Mouse (Mus musculus): ENCODE data around the gene Gbx1. TPM values are rescaled to one million over a fixed set of nuclear protein-coding genes. Genes with fewer than 3 reads are reported as not detected.
A peak's percentile ranks its signal among the peaks of the same experiment; 100 is the strongest.
"Not testable (repeated sequence)": the region's sequence is repeated elsewhere in the genome, so short reads cannot be mapped to it uniquely, and the experiment has no call there.

Gbx1 gene
- 0.42 TPM for polyA plus RNA-seq (2012; fragmentation: generic; extraction: Trizol)
- long read RNA-seq, experiment 1: 0 reads
- long read RNA-seq, experiment 2: 0 reads

DNA sequence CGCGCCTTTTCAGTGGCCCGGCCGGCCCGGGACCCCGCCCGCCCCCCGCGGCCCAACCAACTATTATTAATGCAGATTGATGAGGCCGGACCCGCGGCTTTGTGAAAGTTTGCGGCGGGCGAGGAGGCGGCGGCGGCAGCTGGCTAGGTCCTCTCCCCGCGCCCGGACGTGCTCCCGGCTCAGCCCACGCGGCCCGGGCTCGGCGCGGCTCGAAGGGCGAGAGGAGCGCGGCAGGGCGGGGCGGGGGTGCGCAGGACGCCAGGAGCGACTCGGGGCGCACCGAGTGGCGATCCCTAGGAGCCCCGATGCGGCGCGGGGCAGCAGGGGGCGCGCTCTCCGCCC lies at the start of gene Gbx1:
Gene Gbx1 (minus strand): TSS at position 314 of the 342 bp plus-strand sequence.
- no peak within 1 kb of the TSS for H3K4me3 ChIP-seq (ENCODE audit: insufficient read depth, poor library complexity, severe bottlenecking)
- H3K79me3 ChIP-seq (ENCODE audit: low read depth): no peaks in the 10 kb centered on the region
- no peaks in the 10 kb centered on the region for H3K79me2 ChIP-seq (ENCODE audit: control insufficient read depth, insufficient read depth)
- H3K27me3 ChIP-seq (ENCODE audit: control insufficient read depth, insufficient read depth, insufficient read length): peaks cover 74% of the 10 kb centered on the region
- H3ac ChIP-seq (ENCODE audit: control insufficient read depth, insufficient read length, low read depth): no peak within 1 kb of the TSS
- TF ChIP-seq FOSL1 (IDR thresholded peaks at IDR 0.05; ENCODE audit: insufficient read depth, low read length, poor library complexity, severe bottlenecking): no peak
- TF ChIP-seq CTCF (IDR thresholded peaks at IDR 0.05; ENCODE audit: control insufficient read depth, insufficient read depth, insufficient read length): peak; percentile 50
- no peak for TF ChIP-seq CEBPB (IDR thresholded peaks at IDR 0.05; ENCODE audit: low read depth)
- TF ChIP-seq MYOG (IDR thresholded peaks at IDR 0.05; ENCODE audit: control insufficient read depth, extremely low read depth, insufficient read length): no peak
- TF ChIP-seq USF1 (IDR thresholded peaks at IDR 0.05; ENCODE audit: low read depth): no peak
- TF ChIP-seq MAX (IDR thresholded peaks at IDR 0.05): no peak
- H3K36me3 ChIP-seq (ENCODE audit: control insufficient read depth, insufficient read depth): no peaks in the 10 kb centered on the region

DNA sequence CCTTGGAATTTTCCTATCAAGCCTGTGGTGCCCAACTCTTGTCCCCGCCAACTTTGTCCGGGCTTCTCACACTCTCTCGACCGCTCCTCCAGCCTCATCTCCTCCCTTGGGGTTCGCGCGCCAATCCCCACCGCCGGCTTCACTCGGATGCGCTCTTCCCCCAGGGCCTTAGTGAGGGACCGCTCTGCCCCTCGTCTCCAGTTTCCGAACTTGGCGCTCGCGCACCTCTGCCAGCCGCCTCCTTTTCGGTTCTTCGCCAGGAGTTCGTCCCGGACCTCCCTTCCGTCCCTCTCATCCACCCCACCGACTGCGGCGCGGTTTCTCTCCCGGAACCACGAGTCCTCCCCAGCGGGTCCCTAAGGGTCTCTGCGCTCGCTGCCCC lies 49.8 kb upstream of the Gbx1 start:
- Histone ChIP-seq H3K27me3 (ENCODE audit: control insufficient read depth, insufficient read depth, insufficient read length) (no peaks in the 10 kb centered on the region), H3K4me3 (ENCODE audit: insufficient read depth, poor library complexity, severe bottlenecking) (peak overlapping the region; percentile 97), H3K79me2 (ENCODE audit: control insufficient read depth, insufficient read depth) (peaks cover 46% of the 10 kb centered on the region), H3K79me3 (ENCODE audit: low read depth) (peaks cover 17% of the 10 kb centered on the region), H3K36me3 (ENCODE audit: control insufficient read depth, insufficient read depth) (peaks cover 43% of the 10 kb centered on the region), H3ac (ENCODE audit: control insufficient read depth, insufficient read length, low read depth) (peak overlapping the region; percentile 64)
- TF ChIP-seq CTCF (IDR thresholded peaks at IDR 0.05; ENCODE audit: control insufficient read depth, insufficient read depth, insufficient read length): no peak
- no peak for TF ChIP-seq CEBPB (IDR thresholded peaks at IDR 0.05; ENCODE audit: low read depth)
- no peak for TF ChIP-seq MAX (IDR thresholded peaks at IDR 0.05)
- TF ChIP-seq FOSL1 (IDR thresholded peaks at IDR 0.05; ENCODE audit: insufficient read depth, low read length, poor library complexity, severe bottlenecking): no peak
- TF ChIP-seq MYOD1 (IDR thresholded peaks at IDR 0.05; ENCODE audit: control insufficient read depth, insufficient read length, low read depth): no peak
- no peak for TF ChIP-seq MYOG (IDR thresholded peaks at IDR 0.05; ENCODE audit: control insufficient read depth, extremely low read depth, insufficient read length)
- TF ChIP-seq USF1 (IDR thresholded peaks at IDR 0.05; ENCODE audit: low read depth): no peak

DNA sequence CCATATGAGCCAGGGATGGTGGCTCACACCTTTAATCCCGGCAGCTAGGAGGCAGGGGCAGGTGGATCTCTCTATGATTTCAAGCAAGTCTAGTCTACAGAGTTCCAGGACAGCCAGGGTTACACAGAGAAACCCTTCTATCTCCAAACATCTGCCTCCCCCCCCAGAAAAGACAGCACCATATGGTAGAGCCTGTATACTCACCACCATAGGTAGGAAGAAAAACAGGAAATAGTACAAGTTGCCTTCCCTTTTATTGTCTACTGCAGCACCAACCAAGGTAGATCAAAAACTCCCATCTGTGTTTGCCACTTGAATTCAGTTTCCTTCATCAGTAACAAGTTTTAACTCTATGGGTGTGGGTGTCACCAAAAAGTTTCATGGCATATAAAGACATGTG lies 48.9 kb upstream of the Gbx1 start:
- H3K4me3 ChIP-seq (ENCODE audit: insufficient read depth, poor library complexity, severe bottlenecking): peak overlapping the region; percentile 97
- TF ChIP-seq CEBPB (IDR thresholded peaks at IDR 0.05; ENCODE audit: low read depth): no peak
- TF ChIP-seq CTCF (IDR thresholded peaks at IDR 0.05; ENCODE audit: control insufficient read depth, insufficient read depth, insufficient read length): no peak
- no peak for TF ChIP-seq MYOD1 (IDR thresholded peaks at IDR 0.05; ENCODE audit: control insufficient read depth, insufficient read length, low read depth)
- TF ChIP-seq MYOG (IDR thresholded peaks at IDR 0.05; ENCODE audit: control insufficient read depth, extremely low read depth, insufficient read length): no peak
- TF ChIP-seq FOSL1 (IDR thresholded peaks at IDR 0.05; ENCODE audit: insufficient read depth, low read length, poor library complexity, severe bottlenecking): no peak
- TF ChIP-seq USF1 (IDR thresholded peaks at IDR 0.05; ENCODE audit: low read depth): no peak
- no peak for TF ChIP-seq MAX (IDR thresholded peaks at IDR 0.05)
- peaks cover 17% of the 10 kb centered on the region for H3K79me3 ChIP-seq (ENCODE audit: low read depth)
- no peaks in the 10 kb centered on the region for H3K27me3 ChIP-seq (ENCODE audit: control insufficient read depth, insufficient read depth, insufficient read length)
- peak overlapping the region; percentile 64 for H3ac ChIP-seq (ENCODE audit: control insufficient read depth, insufficient read length, low read depth)
- H3K79me2 ChIP-seq (ENCODE audit: control insufficient read depth, insufficient read depth): peaks cover 46% of the 10 kb centered on the region
- H3K36me3 ChIP-seq (ENCODE audit: control insufficient read depth, insufficient read depth): peaks cover 51% of the 10 kb centered on the region

DNA sequence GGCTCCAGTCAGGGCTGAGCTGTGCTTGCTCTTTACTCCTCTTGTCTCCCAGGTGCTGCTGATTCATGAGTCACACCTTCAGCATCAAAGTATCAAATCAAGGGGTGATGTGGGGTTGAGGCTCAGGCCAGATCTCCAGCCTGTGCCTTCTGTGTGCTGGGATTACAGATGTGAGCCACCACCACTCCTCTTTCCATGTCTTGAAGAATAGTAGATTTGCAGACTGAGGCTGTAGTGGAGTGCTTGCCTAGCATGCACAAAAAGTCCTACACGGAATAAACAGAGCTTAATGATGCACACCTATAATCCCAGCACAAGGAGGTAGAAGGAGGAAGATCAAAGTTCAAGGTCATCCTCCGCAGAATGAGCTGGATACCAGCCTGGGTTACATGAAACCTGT lies 29.7 kb upstream of the Gbx1 start, which contains the start of gene 4931409K22Rik:
Gene 4931409K22Rik (minus strand): TSS at position 101 of the 400 bp plus-strand sequence.
- TF ChIP-seq FOSL1 (IDR thresholded peaks at IDR 0.05; ENCODE audit: insufficient read depth, low read length, poor library complexity, severe bottlenecking) (no peak), MYOG (IDR thresholded peaks at IDR 0.05; ENCODE audit: control insufficient read depth, extremely low read depth, insufficient read length) (no peak), USF1 (IDR thresholded peaks at IDR 0.05; ENCODE audit: low read depth) (no peak), MAX (IDR thresholded peaks at IDR 0.05) (no peak), CTCF (IDR thresholded peaks at IDR 0.05; ENCODE audit: control insufficient read depth, insufficient read depth, insufficient read length) (no peak), MYOD1 (IDR thresholded peaks at IDR 0.05; ENCODE audit: control insufficient read depth, insufficient read length, low read depth) (no peak), CEBPB (IDR thresholded peaks at IDR 0.05; ENCODE audit: low read depth) (no peak)
- Histone ChIP-seq H3K79me2 (ENCODE audit: control insufficient read depth, insufficient read depth) (no peaks in the 10 kb centered on the region), H3K79me3 (ENCODE audit: low read depth) (no peaks in the 10 kb centered on the region), H3K36me3 (ENCODE audit: control insufficient read depth, insufficient read depth) (no peaks in the 10 kb centered on the region), H3K27me3 (ENCODE audit: control insufficient read depth, insufficient read depth, insufficient read length) (peaks cover 29% of the 10 kb centered on the region), H3ac (ENCODE audit: control insufficient read depth, insufficient read length, low read depth) (no peak within 1 kb of the TSS), H3K4me3 (ENCODE audit: insufficient read depth, poor library complexity, severe bottlenecking) (no peak within 1 kb of the TSS)

DNA sequence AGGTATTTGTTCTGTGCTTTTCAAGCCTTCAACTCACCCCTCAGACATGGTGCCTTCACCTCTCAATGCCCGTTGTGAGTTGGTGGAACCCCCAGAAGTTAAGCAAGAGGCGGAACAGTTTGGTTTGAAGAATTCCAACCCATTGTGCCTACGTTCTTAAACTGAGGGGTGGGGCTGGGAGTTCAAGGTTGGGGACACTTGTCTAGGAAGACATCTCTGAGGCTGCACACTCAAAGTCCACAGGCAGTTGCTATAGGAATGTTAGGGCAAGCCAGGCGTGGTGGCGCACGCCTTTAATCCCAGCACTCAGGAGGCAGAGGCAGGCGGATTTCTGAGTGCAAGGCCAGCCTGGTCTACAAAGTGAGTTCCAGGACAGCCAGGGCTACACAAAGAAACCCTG lies 28.3 kb upstream of the Gbx1 start:
- H3K36me3 ChIP-seq (ENCODE audit: control insufficient read depth, insufficient read depth); H3K4me3 ChIP-seq (ENCODE audit: insufficient read depth, poor library complexity, severe bottlenecking); H3K79me2 ChIP-seq (ENCODE audit: control insufficient read depth, insufficient read depth); H3ac ChIP-seq (ENCODE audit: control insufficient read depth, insufficient read length, low read depth); H3K79me3 ChIP-seq (ENCODE audit: low read depth): not testable (repeated sequence)
- H3K27me3 ChIP-seq (ENCODE audit: control insufficient read depth, insufficient read depth, insufficient read length): peaks cover 42% of the 10 kb centered on the region

DNA sequence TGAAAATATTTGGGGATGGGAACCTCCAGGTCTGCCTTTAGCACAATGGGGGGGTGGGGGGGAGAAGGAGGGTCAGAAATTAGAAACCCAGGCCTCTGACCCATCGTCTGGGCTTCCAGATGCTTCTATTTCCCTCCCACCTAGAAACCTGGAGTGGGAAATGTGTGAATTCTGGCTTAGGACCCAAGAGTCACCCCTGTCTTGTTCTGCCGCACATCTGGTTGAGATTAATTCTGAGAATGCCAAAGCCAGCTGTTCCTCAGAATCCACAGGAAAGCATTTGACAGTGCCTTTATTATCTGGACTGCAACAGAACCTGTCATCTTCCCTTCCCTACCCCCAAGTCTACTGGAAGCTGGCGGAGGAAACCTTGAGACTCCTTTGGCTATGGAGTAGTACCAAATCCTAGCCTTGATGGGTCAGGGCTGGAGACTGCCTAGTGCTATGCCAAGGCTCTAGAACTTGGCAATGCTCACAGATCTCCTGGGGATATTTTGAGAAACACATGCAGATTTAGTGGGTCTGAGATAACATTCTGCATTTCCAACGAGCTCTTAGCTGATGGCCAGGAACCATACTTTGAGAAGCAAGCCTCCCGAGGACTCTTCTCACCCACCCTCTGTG lies 26.7 kb upstream of the Gbx1 start:
- no peak overlapping the region for H3K4me3 ChIP-seq (ENCODE audit: insufficient read depth, poor library complexity, severe bottlenecking)
- H3ac ChIP-seq (ENCODE audit: control insufficient read depth, insufficient read length, low read depth): no peak overlapping the region
- no peak for TF ChIP-seq CTCF (IDR thresholded peaks at IDR 0.05; ENCODE audit: control insufficient read depth, insufficient read depth, insufficient read length)
- TF ChIP-seq FOSL1 (IDR thresholded peaks at IDR 0.05; ENCODE audit: insufficient read depth, low read length, poor library complexity, severe bottlenecking): no peak
- no peak for TF ChIP-seq MYOD1 (IDR thresholded peaks at IDR 0.05; ENCODE audit: control insufficient read depth, insufficient read length, low read depth)
- no peak for TF ChIP-seq CEBPB (IDR thresholded peaks at IDR 0.05; ENCODE audit: low read depth)
- no peak for TF ChIP-seq MAX (IDR thresholded peaks at IDR 0.05)
- no peak for TF ChIP-seq USF1 (IDR thresholded peaks at IDR 0.05; ENCODE audit: low read depth)
- no peak for TF ChIP-seq MYOG (IDR thresholded peaks at IDR 0.05; ENCODE audit: control insufficient read depth, extremely low read depth, insufficient read length)
- H3K36me3 ChIP-seq (ENCODE audit: control insufficient read depth, insufficient read depth): no peaks in the 10 kb centered on the region
- no peaks in the 10 kb centered on the region for H3K79me2 ChIP-seq (ENCODE audit: control insufficient read depth, insufficient read depth)
- H3K27me3 ChIP-seq (ENCODE audit: control insufficient read depth, insufficient read depth, insufficient read length): peaks cover 58% of the 10 kb centered on the region
- H3K79me3 ChIP-seq (ENCODE audit: low read depth): no peaks in the 10 kb centered on the region

Data from C2C12 (cell line).